Mouse (Mus musculus) thymus, adult 18-20 months (tissue): ENCODE measurements around the gene Adamts1.

ENCODE experiments used
- DNase-seq, 2 experiments: peaks; one replicate each; pipeline ENCODE4 v3.0.0; 2022; ENCODE audit warnings: mixed read lengths in 2 of 2

The Adamts1 gene

GRCm38 (mm10) chr16:85765167-85765566 is 37.7 kb downstream of the Adamts1 start:
- no peak for DNase-seq

GRCm38 (mm10) chr16:85762052-85762665 is 40.8 kb downstream of the Adamts1 start:
- no peak for DNase-seq

GRCm38 (mm10) chr16:85760961-85761580 is 41.8 kb downstream of the Adamts1 start:
- no peak for DNase-seq

GRCm38 (mm10) chr16:85756101-85756819 is 46.7 kb downstream of the Adamts1 start:
- DNase-seq, result no peak

GRCm38 (mm10) chr16:85749335-85749734 is 53.6 kb downstream of the Adamts1 start:
- DNase-seq, result no peak

- no peak for DNase-seq
Observed at GRCm38 (mm10) chr16:85747589-85748360, 55.1 kb downstream of the Adamts1 start.

GRCm38 (mm10) chr16:85746386-85746785 is 56.5 kb downstream of the Adamts1 start:
- no peak for DNase-seq
